Mouse (Mus musculus) ES-Bruce4 (cell line): Measurements from ENCODE around the gene Ints6. TPM values are rescaled to one million over a fixed set of nuclear protein-coding genes. Genes with fewer than 3 reads are reported as not detected.

Experiments used
- H3K27ac ChIP-seq: 2 replicates; pipeline ENCODE4 v1.5.1; 2012; ENCODE audit warnings: low read length, inconsistent platforms; ENCODE audit not compliant: insufficient read depth
- H3K27me3 ChIP-seq: 2 replicates; pipeline ENCODE4 v1.6.1; 2012; ENCODE audit warnings: mild to moderate bottlenecking, low read length, inconsistent platforms; ENCODE audit not compliant: control insufficient read depth, poor library complexity, insufficient read depth, severe bottlenecking
- H3K36me3 ChIP-seq: 2 replicates; pipeline ENCODE4 v1.6.1; 2012; ENCODE audit warnings: inconsistent platforms, mild to moderate bottlenecking, low read length, moderate library complexity; ENCODE audit not compliant: control insufficient read depth, poor library complexity, insufficient read depth, severe bottlenecking
- H3K4me1 ChIP-seq: one replicate; pipeline ENCODE4 v1.8.1; 2011; ENCODE audit warnings: low read length; ENCODE audit not compliant: control insufficient read depth, insufficient read depth
- H3K4me3 ChIP-seq: 2 replicates; pipeline ENCODE4 v1.5.1; 2011; ENCODE audit warnings: low read depth, mild to moderate bottlenecking, low read length
- H3K9ac ChIP-seq: 2 replicates; pipeline ENCODE4 v1.6.1; 2012; ENCODE audit warnings: low read depth, mild to moderate bottlenecking, inconsistent platforms; ENCODE audit not compliant: poor library complexity, severe bottlenecking
- H3K9me3 ChIP-seq: replicated peaks from 2 replicates; pipeline ENCODE4 v1.6.1; 2012; ENCODE audit warnings: mild to moderate bottlenecking, low read length, inconsistent platforms; ENCODE audit not compliant: control insufficient read depth, poor library complexity, insufficient read depth, severe bottlenecking
- CTCF ChIP-seq: IDR thresholded peaks from one replicate; pipeline ENCODE4 v1.8.1; 2011; ENCODE audit warnings: low read depth, low read length
- EP300 ChIP-seq: IDR thresholded peaks from 2 replicates; pipeline ENCODE4 v1.6.1; 2011; ENCODE audit warnings: low read depth, low read length; ENCODE audit not compliant: insufficient read depth
- POLR2A ChIP-seq: IDR thresholded peaks from one replicate; pipeline ENCODE4 v1.8.1; 2011; ENCODE audit warnings: low read length; ENCODE audit not compliant: insufficient read depth
- polyA plus RNA-seq: library from polyadenylated mRNA; stranded (reverse); fragments of >200 nt; gene quantifications from 2 replicates; pipeline ENCODE4 v1.2.4, GENCODE M21; 2011; ENCODE audit warnings: low read depth; ENCODE audit not compliant: missing spikeins, insufficient read depth, insufficient read length

The Ints6 gene
- polyA plus RNA-seq, 1 experiment = 46.3 TPM

DNA sequence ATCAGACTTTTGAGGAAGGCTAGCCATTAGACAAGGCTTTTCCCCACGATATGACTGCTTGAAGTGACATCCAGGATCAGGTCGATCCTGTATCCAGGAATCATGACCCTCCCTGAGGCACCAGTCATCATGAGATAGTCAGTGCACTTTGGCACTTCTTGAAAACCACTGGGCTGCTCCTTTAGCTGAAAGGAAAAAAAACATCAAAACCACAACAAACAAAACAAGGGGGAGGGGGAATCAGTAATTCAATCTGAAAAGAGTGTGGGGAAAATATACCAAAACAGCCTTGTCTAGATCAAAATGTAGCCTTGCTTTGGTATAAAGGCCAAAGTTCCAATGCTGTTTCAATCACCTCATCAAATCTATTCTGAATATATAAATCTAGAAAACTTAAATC lies 27.3 kb downstream of the Ints6 start:
- Histone ChIP-seq H3K36me3 (peaks cover 6% of the 10 kb centered on the region), H3K9ac (no peak overlapping the region), H3K4me1 (no peaks in the 10 kb centered on the region), H3K27ac (no peak overlapping the region), H3K27me3 (no peaks in the 10 kb centered on the region), H3K9me3 (no peaks in the 10 kb centered on the region), H3K4me3 (no peak overlapping the region)
- TF ChIP-seq CTCF (no peak), EP300 (no peak), POLR2A (no peak)

- Histone ChIP-seq H3K4me3 (no peak overlapping the region), H3K36me3 (peaks cover 6% of the 10 kb centered on the region), H3K9me3 (no peaks in the 10 kb centered on the region), H3K27me3 (no peaks in the 10 kb centered on the region), H3K4me1 (no peaks in the 10 kb centered on the region), H3K9ac (no peak overlapping the region), H3K27ac (no peak overlapping the region)
- TF ChIP-seq EP300 (no peak), CTCF (no peak), POLR2A (no peak)
Observed at GRCm38 (mm10) chr14:62731902-62732301, 29.1 kb downstream of the Ints6 start.

- no peak overlapping the region for H3K27ac ChIP-seq
- TF ChIP-seq CTCF (no peak), EP300 (no peak), POLR2A (no peak)
- no peaks in the 10 kb centered on the region for H3K4me1 ChIP-seq
- H3K4me3 ChIP-seq = no peak overlapping the region
- no peak overlapping the region for H3K9ac ChIP-seq
- H3K27me3 ChIP-seq = no peaks in the 10 kb centered on the region
- no peaks in the 10 kb centered on the region for H3K9me3 ChIP-seq
- no peaks in the 10 kb centered on the region; the same call in 1 of the 2 replicates for H3K36me3 ChIP-seq
Observed at GRCm38 (mm10) chr14:62724560-62724959, 36.4 kb downstream of the Ints6 start.

DNA sequence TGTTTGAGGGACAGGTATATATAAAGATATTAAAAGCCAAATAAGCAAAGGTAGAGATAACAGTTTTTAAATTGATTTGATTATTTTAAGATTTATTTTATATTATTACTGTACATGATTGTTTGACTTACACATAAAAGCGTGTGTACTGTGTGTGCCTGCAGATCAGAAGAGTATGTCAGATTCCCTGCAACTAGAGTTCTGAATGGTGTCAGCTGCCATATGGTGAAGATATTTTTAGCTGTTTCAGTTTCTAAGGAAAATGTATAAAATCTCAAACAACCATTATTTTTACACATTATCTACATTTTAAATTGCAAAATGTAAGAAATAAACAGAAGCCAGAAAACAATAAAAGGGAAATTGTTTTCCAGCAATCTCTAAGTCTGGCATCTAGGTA lies 39.3 kb downstream of the Ints6 start:
- Histone ChIP-seq H3K9me3 (no peaks in the 10 kb centered on the region), H3K4me3 (no peak overlapping the region), H3K9ac (no peak overlapping the region), H3K27me3 (no peaks in the 10 kb centered on the region), H3K4me1 (no peaks in the 10 kb centered on the region), H3K27ac (no peak overlapping the region), H3K36me3 (no peaks in the 10 kb centered on the region; the same call in 1 of the 2 replicates)
- no peak for TF ChIP-seq CTCF
- no peak for TF ChIP-seq EP300
- no peak for TF ChIP-seq POLR2A

DNA sequence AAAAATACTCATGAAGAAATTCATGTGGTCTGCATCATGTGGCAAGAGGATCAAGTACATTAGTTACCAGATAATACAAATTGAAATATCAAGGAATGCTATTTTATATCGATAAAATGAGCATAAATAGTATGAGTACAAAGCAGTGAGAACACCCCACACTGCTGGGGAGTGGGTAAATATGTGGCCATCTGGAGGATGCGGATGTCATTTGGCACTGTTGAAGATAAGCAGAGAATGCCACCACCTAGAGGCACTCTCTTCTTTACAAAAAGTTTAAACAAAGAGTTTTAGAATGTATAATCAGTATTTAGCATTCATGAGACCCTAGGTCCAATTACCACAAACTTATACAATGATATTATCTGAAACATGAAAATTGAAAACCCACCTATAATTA lies 42.8 kb downstream of the Ints6 start:
- H3K9ac ChIP-seq = no peak overlapping the region
- TF ChIP-seq EP300 = no peak
- no peak for TF ChIP-seq POLR2A
- no peak for TF ChIP-seq CTCF
- no peak overlapping the region for H3K4me3 ChIP-seq
- no peaks in the 10 kb centered on the region for H3K27me3 ChIP-seq
- H3K4me1 ChIP-seq = no peaks in the 10 kb centered on the region
- peaks cover 14% of the 10 kb centered on the region for H3K36me3 ChIP-seq
- no peak overlapping the region for H3K27ac ChIP-seq
- no peaks in the 10 kb centered on the region for H3K9me3 ChIP-seq

DNA sequence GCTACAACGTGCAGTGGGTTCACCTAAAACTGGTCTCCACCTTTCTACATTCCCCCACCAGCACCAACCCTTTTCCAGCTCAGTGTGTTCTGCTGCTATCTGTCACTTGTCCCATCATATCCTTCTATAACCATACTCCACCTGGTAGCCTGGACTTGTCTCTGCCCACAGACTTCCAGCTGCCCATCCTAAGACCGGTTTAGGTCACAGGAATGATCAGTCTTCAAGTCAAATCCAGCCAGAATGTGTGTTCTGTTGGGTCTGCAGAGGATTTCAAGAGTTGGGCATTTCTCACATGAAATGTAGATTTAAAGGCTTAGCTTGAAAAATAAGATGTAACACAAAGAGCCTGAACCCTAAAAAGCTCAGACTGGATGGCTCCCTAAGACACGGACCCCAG lies 87.3 kb downstream of the Ints6 start:
- Histone ChIP-seq H3K27me3 (no peaks in the 10 kb centered on the region), H3K4me1 (no peaks in the 10 kb centered on the region), H3K27ac (no peak overlapping the region), H3K4me3 (no peak overlapping the region), H3K9ac (no peak overlapping the region), H3K9me3 (no peaks in the 10 kb centered on the region), H3K36me3 (no peaks in the 10 kb centered on the region)
- TF ChIP-seq EP300 = no peak
- no peak for TF ChIP-seq POLR2A
- no peak for TF ChIP-seq CTCF
